Comparison of ENCODE assay signal across 8 mouse cellular contexts in genomic region chr7:39654563-39655286, GRCm38 (mm10).
DNase-seq lines count a peak whose midpoint lies in the region; ATAC-seq lines count a peak whose summit lies in the region.

No protein-coding gene starts in this region.

- peaks cover 5% of the 10 kb centered on the region; the same call in 1 of the 2 replicates for H3K4me1 ChIP-seq in forebrain, embryonic 14.5 days (ENCODE audit: control insufficient read depth, insufficient read depth, low read length)
- no peaks in the 10 kb centered on the region for H3K4me1 ChIP-seq in liver, embryonic 13.5 days (replicated peaks)

- H3K36me3 ChIP-seq in forebrain, embryonic 14.5 days (ENCODE audit: control insufficient read depth, insufficient read depth, low read length): no peaks in the 10 kb centered on the region
- no peaks in the 10 kb centered on the region for H3K36me3 ChIP-seq in liver, embryonic 13.5 days

- 30% methylated on average over 4 of the region's 4 CpGs for WGBS in forebrain, embryonic 14.5 days
- 11% methylated on average over 4 of the region's 4 CpGs for WGBS in liver, embryonic 13.5 days (ENCODE audit: insufficient replicate concordance)

- H3K4me3 ChIP-seq in forebrain, embryonic 14.5 days (ENCODE audit: low read depth, low read length): no peak overlapping the region
- no peak overlapping the region for H3K4me3 ChIP-seq in liver, embryonic 13.5 days (replicated peaks)

- peak; percentile 72 for ATAC-seq in forebrain, embryonic 14.5 days
- peak; percentile 48; the same call in 1 of the 2 replicates for ATAC-seq in liver, embryonic 13.5 days (ENCODE audit: low read depth)

- intact Hi-C loops in gastrocnemius, postnatal 36 days (cut with DNase I): no loop called here

- peak; percentile 59 for DNase-seq in thymus, postnatal 0 days (ENCODE audit: low spot score)
- DNase-seq in thymus, postnatal 36 days: no peak
- DNase-seq in forebrain, embryonic 14.5 days (ENCODE audit: low spot score): peak; percentile 51
- no peak for DNase-seq in liver, embryonic 13.5 days
- peak; percentile 5 for DNase-seq in telencephalon, adult 2 months (ENCODE audit: low read depth, low spot score)
- no peak for DNase-seq in adipocyte (ENCODE audit: low spot score)
- no peak for DNase-seq in gastrocnemius, postnatal 36 days
- DNase-seq in cerebellum, postnatal 4 days (ENCODE audit: low spot score in 2 of 2): no peak

- H3K4me2 ChIP-seq in forebrain, embryonic 14.5 days (ENCODE audit: low read length): peak overlapping the region; percentile 30; the same call in 1 of the 2 replicates
- peak overlapping the region; percentile 59; the same call in 1 of the 2 replicates for H3K4me2 ChIP-seq in liver, embryonic 13.5 days

- H3K27me3 ChIP-seq in forebrain, embryonic 14.5 days (replicated peaks; ENCODE audit: control insufficient read depth, insufficient read depth, low read length): no peaks in the 10 kb centered on the region
- no peaks in the 10 kb centered on the region for H3K27me3 ChIP-seq in liver, embryonic 13.5 days

- no peak overlapping the region for H3K9ac ChIP-seq in forebrain, embryonic 14.5 days (ENCODE audit: low read length)
- H3K9ac ChIP-seq in liver, embryonic 13.5 days: no peak overlapping the region

- H3K27ac ChIP-seq in forebrain, embryonic 14.5 days (ENCODE audit: low read depth, low read length): no peak overlapping the region
- no peak overlapping the region for H3K27ac ChIP-seq in liver, embryonic 13.5 days

- H3K9me3 ChIP-seq in forebrain, embryonic 14.5 days (replicated peaks; ENCODE audit: control insufficient read depth, low read length): no peaks in the 10 kb centered on the region
- no peaks in the 10 kb centered on the region for H3K9me3 ChIP-seq in liver, embryonic 13.5 days (replicated peaks)

Comparison
In these comparisons a context has a peak if more than half of its experiments do, and no peak if none do; other contexts are left out.
1. DNase-seq: peak in thymus, postnatal 0 days (single experiment), forebrain, embryonic 14.5 days (single experiment) and telencephalon, adult 2 months (single experiment); none in thymus, postnatal 36 days (0 of 2), liver, embryonic 13.5 days (single experiment), adipocyte (single experiment), gastrocnemius, postnatal 36 days (0 of 2) and cerebellum, postnatal 4 days (0 of 2).